Mouse (Mus musculus) layer of hippocampus, postnatal 25 days (tissue): ENCODE measurements around the gene Alg6. TPM values are rescaled to one million over a fixed set of nuclear protein-coding genes. Genes with fewer than 3 reads are reported as not detected.
A peak's percentile ranks its signal among the peaks of the same experiment; 100 is the strongest.

Source experiments
- DNase-seq, 2 experiments: peaks; one replicate each; pipeline ENCODE4 v3.0.0; 2022; ENCODE audit warnings: mixed read lengths in 2 of 2, low spot score in 1 of 2; ENCODE audit errors: extremely low spot score in 1 of 2
- total RNA-seq, 2 experiments: library from RNA; stranded (reverse); gene quantifications; 2 replicates each; pipeline ENCODE4 v1.2.3; 2021

The Alg6 gene
- 10 to 100 TPM; 10.1 to 13.3 TPM for total RNA-seq

GRCm38 (mm10) chr4:99714904-99715782, at the start of gene Alg6:
Alg6 (plus strand) TSS chr4:99715664.
- DNase-seq: peak; percentile 94 to 96

GRCm38 (mm10) chr4:99670203-99670851, 45.1 kb upstream of the Alg6 start:
- DNase-seq: no peak

DNA sequence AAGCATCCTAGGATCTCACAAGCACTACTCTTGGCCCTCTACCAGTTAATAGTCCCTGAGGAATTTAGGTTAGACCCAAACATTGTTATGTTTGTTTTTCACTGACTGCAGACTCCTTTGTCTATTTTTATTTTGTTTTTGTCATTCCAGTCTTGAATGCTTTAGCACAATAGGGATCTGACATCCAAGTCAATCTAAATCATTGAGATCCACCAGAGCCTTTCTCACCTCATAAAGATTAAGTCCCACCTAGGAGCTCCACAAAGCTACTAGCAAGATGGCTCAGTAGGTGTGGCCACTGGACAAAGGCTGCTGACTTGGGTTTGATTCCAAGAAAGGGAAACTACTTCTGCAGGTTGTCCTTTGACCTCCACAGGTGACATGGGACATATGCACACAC, 40.3 kb upstream of the Alg6 start:
- no peak for DNase-seq

DNA sequence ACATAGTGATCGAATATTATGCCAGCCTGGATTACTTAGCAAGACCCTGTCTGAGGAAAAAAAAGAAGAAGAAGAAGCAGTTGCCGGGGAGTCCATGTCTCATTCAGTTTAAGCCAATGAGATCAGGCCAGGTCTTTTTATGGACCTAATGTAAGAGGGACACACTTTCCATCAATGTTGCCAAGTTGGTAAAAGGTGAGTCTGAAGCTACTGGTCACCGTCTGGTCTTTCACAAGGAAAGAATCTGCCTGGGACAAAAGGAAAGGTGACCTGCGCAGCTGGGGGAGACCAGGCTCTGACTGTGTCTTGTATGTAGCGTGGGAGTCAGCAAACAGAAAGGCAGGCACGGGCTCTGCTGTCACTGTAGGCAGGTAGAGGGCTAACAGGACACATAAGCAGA, 31.5 kb upstream of the Alg6 start:
- DNase-seq: no peak

- no peak for DNase-seq
These were observed 29.2 kb upstream of the Alg6 start for GRCm38 (mm10) chr4:99686308-99686707.

GRCm38 (mm10) chr4:99712583-99713183, 2.8 kb upstream of the Alg6 start:
- no peak for DNase-seq

DNA sequence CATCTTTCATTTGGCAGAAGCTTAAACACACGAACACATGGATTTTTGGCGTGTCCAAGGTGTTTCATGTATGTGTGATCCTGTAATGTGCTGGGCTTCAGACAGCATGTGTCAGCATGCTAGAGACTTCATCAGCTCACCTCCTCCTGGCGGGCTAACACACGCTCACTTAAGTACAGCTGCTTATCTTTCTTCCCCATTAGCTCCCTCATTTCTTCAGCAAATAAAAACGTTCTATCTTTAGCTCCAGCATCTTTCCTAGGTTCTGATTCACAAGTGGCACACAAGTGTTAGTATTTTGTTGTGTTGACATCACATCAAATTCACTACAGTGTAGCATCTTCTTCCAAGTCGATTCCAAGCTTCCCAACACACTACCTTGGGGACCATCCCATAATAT, 1.5 kb upstream of the Alg6 start:
- DNase-seq: no peak

DNA sequence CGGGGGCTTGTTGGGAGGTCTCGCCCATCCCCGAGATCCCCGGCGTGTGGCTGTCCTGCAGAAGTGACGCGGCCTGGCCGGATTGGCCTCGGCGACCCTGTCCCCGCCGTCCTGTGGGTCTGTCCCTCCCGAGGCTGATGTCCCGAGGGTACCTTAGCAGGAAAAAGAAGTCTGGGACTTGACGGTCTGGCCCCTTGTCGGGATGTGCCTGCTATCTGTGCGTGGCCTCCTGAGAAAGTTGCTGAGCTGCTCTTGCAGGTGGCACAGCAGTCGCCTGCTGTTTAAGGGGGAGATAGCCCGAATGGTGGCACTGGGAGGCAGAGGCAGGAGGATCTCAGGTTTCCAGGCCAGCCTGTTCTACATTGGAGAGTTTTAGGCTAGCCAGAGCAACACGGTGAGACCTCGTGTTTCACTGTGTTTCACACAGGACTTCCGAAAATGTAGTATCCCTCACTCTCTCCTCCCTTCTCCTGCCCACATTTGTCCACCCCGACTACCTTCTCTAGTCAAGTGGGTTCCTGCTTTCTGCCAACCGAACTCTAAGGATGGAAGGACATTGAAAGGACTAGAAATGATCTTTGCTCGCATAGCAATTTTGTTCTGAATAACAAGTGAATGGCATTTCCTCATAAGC, 436 bp downstream of the Alg6 start:
- DNase-seq: peak in 1 of 2 experiments; percentile 20

- no peak for DNase-seq
These were observed 2.4 kb downstream of the Alg6 start for GRCm38 (mm10) chr4:99717905-99718304.

DNA sequence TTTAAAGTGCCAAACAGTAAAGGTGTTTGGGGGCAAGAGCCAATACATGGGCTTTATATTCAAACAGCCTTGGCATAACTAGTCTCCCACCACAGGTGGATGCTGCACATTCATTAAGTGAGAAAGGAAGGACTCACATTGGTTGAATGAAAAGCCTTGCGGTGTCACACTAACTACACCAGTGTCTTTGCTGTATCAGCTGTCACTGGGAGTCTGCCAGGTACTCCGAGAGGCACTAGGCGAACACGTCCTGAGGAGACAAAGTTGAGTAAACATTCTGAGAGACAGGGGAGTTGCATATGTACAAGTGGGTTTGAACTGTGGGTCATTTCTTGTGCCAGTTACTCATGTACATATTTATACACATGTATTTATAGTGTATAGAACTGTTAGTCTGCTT, 8.9 kb downstream of the Alg6 start:
- DNase-seq: no peak

DNA sequence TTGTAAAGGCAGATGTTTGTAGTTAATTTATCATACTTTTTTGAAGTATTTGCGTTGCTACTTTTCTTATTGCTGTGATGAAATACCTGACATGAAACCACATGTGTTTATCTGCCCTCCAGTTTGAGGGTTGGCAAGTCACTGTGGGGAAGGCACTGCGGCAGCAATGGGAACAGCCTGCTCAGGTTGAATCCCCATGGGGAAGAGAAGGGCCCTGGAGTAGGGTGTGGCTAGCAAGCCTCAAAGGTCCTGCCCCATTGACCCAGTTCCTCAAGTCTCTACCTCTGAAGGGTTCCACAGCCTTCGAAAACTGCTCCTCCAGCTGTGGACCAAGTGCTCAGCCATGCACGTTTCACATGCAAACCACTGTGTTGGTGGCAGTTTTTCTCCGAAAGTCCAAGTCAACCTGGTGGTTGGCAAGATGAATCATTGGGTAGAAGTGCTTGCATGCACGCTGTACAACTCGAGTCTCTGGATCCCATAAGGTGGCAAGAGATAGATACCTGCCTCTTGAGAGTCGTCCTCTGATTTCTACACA, 10.5 kb downstream of the Alg6 start:
- no peak for DNase-seq

DNA sequence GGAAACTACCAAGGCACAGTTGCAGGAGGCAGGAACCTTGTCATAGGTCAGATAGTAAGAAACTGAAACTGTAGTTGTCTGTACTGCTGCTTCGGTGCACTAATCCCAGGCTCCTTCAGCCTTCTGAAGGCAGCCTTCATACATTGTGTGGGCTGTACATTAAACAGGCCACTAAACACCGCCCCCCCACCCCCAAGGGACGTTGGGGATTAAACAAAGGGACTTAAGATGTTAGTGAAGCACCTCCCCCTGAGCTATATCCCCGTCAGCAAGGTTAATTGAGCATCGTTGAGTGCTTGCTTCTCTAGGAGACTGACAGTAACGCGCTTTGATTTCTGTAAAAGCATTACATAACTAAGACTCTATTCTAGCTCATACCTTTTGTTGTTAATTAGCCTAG, 24.4 kb downstream of the Alg6 start:
- DNase-seq: no peak

GRCm38 (mm10) chr4:99752426-99752825, 37.0 kb downstream of the Alg6 start:
- DNase-seq: no peak

DNA sequence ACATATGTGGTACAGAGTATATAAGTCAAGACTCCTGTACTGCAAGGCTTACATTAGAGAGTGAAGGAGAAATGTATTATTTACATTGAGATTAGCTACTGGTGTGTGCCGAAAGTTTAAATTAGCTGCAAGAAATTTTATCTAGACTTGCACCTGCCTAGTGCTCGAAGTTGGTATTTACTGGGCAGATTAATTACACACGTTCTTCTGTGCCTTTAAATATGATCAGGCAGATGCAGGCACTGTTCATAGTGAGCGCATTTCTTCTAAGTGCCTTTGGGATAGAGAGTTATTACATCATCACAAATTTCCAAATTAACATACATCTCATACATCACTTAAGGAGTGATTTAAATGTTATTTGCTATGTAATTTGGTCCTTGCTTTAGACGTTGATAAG, 50.8 kb downstream of the Alg6 start:
- no peak for DNase-seq

GRCm38 (mm10) chr4:99766753-99767152, 51.3 kb downstream of the Alg6 start:
- DNase-seq: no peak

GRCm38 (mm10) chr4:99770555-99770954, 55.1 kb downstream of the Alg6 start:
- no peak for DNase-seq

GRCm38 (mm10) chr4:99773041-99773440, 57.6 kb downstream of the Alg6 start:
- DNase-seq: no peak

GRCm38 (mm10) chr4:99792365-99792764, 76.9 kb downstream of the Alg6 start:
- DNase-seq: no peak
